Mouse (Mus musculus): Measurements from ENCODE around the gene Smim15.
A peak's percentile ranks its signal among the peaks of the same experiment; 100 is the strongest.

The Smim15 gene

DNA sequence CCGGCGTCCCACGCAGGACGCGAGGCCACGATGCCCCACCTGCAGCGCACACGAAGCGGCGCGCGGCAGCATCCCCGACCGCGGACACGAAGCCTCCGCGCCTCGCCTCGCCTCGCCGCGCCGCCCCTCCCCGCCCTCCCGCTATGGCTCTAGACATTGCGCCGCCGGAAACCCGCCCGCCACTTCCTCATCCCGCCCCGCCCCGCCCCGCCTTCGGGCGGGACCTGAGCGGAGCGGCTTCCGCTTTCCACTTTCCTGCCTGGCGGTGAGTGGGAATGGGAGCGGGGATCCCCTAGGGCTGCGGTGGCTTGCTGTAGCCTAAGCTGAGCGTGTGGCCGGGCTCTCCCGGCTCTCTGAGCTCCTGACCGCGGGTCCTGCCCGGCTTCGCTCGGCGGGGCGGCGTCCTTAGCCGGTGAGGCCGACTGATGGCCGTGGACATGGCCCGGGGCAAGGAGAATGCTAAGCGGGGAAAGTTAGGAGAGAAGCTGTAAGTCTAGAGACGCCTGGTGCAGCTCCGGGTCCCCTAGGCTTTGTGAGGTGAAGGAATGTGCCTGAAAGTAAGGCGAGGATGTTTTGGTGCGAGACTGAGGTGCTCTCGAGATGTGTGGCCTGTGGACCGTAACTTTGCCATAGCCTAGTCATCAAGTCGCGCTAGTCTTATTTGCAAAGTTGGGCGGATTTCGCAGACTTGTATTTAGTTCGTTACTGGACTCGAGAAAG, at the start of gene Smim15:
Gene Smim15 (plus strand): TSS at position 225 of the 720 bp plus-strand sequence.
- DNase-seq (ENCODE audit: low read depth, low spot score), result peak; percentile 80

DNA sequence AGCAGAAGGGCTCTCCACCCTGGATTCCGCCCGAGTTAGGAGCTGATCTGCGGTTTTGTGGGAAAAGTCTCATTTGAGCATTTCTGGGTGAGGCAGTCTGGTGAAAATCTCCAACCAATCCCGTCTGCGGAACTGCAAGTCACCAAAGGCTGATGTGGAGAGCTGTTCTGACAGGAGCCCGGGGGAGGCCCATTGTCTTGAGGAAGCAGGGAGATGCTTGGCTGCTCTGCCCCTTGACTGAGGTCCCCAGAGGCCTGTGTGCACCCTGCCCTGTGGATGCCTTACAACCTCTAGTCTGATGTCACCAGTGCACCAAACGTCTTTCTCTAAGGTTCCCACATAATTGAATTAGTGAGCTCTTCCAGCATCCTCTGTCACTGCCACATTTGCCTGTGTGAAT, 49.0 kb upstream of the Smim15 start:
- no peak for DNase-seq (ENCODE audit: low read depth, low spot score)

DNA sequence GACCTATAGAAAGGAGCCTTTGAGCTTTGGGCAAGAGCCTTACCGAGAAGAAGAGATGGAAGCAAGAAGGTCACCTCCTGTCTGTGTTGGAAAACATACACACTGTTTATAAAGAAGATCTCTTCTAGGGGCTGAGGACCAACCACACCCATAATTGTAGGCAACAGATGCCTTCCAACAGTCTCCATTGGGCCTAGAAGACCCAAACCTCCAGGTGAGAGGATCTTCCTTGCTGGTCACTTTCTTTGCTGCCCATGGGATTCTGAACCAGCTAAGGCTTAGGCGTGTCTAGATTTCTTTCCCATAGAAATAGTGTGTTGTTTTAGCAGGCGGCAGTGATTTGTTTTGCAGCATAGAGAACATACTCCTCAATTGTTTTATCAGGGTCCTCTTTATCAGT, 47.9 kb upstream of the Smim15 start:
- DNase-seq (ENCODE audit: low read depth, low spot score), result no peak

DNA sequence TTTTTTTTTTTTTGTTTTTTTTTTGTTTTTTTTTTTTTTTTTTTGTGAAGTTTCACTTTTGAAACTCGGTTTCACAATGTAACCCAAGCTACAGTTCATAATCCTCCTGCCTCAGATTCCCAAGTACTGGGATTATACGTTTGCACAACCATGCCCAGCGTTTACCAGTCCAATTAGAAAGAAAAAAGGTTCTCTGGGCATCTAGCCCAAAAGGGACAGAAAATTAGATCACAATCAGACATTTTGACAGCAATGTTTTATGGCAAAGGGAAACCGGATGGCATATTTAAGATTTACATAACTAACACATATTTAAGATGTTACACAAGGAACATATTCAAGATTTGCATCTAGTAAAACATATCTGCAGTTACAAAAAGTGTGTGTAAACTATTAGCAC, 36.4 kb upstream of the Smim15 start:
- no peak for DNase-seq (ENCODE audit: low read depth, low spot score)

DNA sequence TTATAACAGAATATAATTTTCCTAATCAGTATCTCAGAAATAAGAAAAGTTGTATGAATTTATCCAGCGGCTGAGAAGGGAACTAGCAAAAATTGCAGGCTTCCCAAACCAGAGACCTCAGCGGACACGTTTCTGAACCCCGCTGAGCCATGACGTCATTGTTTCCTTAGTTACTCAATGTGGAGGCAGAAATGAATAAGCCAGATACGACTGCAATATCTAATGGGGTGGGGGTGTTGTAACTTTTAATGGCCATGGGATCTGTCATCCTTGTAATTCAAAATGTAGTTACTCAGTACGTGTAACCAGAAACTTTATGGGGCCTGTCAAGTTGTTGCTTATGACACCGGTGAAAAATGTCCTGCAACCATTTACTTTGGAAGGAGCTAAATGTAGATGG, 31.1 kb upstream of the Smim15 start:
- DNase-seq (ENCODE audit: low read depth, low spot score), result no peak

DNA sequence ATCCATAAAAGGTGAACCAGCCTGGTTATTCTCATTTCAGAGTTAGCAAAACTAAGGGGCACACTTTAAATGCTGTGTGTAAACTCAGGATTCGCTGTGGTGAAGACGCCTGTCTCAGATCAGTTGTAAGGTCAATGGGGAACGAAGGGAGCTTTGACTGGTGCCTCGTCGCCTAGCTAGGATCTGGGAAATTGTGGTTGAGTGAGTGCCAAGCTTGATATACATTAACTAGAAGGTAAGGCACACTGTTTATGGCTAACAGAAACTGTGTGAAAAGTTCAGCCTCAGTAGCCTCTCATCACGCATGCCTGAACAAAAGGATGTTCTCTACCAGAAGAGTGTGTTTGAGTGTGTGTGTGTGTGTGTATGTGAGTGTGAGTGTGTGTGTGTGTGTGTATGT, 30.4 kb upstream of the Smim15 start:
- DNase-seq (ENCODE audit: low read depth, low spot score), result no peak

DNA sequence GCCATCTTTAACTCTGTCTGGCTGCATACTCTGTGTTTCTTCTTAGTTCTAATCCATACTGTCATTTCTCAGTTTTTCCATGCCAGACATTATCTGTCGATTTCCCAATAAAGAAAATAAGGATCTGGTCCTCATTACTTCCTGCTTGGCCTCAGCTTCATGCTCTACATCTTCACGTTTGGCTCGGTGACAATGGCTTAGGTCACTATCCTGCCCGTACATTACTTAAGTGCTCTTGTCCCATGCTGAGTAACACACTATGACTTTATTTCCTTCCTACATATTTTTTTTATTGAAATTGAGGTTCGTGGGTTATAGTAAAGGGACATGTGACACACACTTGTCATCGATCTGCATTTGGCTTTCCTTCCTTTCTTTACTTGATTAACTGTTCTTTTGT, 29.1 kb upstream of the Smim15 start:
- DNase-seq (ENCODE audit: low read depth, low spot score), result no peak

DNA sequence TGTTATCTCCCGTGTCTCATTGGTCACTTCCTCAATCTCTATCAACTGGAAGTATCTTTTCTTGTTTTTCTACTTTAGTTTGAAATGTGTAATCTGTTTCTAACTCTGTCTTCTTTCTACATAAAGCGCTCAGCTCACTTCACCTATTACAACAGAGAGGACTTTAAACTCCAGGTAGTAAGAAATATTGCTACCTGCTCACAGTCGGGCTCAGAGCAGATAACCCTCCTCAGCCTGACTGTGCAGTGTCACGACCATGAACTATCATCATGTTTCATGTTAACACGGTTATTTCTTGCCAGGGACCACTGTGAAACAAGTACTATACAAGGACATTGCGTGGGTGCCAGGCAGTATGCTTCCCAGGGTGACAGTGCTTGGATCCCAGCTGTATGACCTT, 26.9 kb upstream of the Smim15 start:
- DNase-seq (ENCODE audit: low read depth, low spot score), result no peak

DNA sequence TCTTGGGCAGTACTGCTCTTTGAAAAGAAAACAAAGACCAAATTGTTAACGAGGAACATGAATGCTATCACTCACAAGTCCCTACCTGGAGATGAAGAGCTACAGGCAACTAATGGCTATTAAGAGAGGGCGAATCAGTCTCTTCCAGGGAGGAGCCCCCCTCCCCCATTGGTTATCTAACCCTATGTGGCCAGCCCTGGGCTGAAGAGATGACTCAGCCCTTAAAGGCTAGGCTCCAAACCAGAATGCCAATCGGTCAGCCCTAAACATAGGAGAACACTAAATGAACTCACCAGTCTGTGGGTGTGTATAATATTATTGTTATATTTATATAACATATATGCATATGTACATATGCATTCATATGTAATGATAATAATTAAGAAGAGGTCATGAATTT, 18.4 kb upstream of the Smim15 start:
- DNase-seq (ENCODE audit: low read depth, low spot score), result peak; percentile 62

DNA sequence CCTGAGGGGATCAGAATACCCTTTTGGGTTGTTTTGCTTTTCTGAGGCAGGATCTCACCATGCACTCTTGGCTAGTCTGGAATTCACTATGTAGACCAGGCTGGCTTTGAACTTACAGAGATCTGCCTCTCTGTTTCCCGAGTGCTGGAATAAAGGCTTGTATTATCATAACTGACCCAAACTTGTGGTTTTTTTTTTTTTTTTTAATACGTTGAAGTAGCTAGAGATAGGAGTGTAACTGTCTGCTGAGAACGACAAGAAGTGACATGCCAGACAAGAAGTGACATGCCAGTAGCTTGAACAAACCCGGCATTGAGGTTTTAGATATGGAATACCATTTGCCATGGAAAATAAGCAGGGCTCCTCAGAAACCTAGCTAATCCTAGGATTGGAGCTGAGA, 11.5 kb upstream of the Smim15 start:
- no peak for DNase-seq (ENCODE audit: low read depth, low spot score)

DNA sequence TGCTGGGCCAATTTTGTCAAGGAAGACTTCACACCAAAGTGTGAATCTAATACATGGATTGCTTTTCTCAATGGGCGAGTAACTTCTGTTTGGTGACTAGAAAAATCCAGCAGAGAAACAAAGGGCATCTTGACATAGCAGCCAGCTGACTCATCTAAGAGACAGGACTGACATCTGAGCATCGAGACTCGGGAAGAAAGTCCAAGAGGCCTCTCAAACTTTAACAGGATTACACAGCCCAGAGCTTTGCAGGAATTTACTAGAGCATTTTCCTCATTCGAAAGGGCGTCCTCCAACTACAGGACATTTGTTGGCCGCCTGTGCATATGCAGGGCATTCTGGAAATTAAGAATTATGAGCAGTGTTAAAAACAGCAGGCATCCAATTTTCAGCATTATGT, 4.9 kb upstream of the Smim15 start:
- DNase-seq (ENCODE audit: low read depth, low spot score), result peak; percentile 67

DNA sequence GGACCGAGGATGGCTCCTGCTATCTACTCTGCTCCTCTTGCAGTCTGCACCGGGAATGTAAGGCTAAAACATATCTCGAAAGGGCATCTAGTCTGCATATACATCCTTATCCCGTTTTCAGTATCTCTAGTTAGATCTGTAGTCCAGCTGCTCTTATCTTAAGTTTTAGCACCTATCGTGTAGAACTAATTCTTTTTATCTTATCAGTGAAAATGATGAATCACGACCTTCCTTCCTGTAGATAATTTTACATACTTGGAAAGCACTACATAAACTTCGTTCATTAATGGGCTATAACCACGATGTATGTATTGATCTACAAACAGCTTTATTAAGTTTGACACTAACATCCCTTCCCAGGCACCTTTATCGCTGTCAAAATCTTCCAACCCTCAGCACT, 4.3 kb upstream of the Smim15 start:
- DNase-seq (ENCODE audit: low read depth, low spot score), result no peak

DNA sequence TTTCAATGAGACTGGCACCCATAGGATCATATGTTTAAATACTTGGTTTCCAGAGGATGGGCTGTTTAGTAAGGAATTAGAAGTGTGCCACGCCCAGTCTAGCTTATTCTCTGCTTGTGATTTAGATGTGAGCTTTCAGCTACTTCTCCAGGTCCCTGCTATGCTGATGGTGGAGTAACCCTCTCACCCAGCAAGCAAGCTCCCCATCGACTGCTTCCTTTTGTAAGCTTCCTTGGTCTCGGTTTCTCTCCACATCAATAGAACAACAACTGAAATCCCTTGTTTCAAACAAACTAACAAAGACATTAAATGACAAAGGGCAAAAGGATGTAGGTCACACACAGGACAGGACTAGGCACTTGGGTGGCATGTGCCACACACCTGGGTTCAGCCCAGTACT, 3.8 kb upstream of the Smim15 start:
- no peak for DNase-seq (ENCODE audit: low read depth, low spot score)

DNA sequence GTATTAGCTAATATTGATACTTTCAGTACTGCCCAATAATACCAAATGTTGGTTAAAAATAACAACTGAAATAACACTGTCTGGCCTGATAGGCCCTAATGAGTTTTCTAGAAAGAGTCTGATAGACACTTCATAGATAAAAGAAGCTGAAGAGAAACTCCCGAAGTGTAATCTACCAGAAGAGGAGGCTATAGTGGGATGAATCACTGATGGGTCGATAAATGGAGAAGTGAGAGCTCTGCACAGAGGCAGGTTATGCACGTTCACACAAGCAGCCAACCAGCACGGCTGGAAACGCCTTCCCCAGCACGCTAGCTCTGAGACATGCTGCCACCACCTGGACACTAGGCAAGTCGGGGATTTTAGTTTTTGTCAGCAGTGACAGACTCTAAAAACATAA, 2.9 kb upstream of the Smim15 start:
- DNase-seq (ENCODE audit: low read depth, low spot score), result peak; percentile 78

DNA sequence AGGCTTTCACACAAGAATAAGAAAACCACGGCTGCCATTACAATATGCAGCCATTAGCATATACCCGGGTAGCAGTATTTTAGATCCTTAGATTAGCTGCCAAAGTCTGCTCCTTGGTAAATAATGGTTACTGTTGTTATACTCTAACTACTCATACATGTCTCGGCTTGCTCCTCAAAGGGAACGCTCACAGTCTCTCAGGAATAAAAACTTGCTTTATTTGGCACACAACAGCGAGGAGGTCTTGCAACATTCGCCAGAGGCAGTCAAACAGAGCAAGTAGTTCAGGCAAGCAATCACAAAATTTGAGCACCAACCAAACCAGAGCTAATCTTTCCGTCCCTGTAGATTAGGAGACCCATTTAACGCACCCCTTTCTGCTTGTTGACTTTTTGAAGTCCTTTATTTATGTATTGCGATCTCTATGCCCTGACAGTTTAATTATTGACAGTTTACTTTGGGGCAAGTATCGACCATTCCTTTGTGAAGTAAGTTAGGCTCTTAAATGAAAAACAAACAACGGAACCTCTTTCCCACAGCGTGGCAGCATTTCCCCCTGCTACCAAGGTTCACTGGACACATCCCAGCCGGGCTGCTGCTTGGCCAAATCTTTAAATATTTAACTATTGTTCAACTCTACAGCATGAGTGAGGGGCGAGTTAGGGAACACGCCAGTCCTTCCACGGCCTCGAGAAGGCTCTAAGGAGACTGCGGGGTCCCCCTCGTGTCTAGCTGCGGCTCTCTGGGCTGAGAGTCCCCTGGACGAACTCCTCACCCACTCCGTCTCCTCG, 620 bp upstream of the Smim15 start:
- peak; percentile 72 for DNase-seq (ENCODE audit: low read depth, low spot score)

DNA sequence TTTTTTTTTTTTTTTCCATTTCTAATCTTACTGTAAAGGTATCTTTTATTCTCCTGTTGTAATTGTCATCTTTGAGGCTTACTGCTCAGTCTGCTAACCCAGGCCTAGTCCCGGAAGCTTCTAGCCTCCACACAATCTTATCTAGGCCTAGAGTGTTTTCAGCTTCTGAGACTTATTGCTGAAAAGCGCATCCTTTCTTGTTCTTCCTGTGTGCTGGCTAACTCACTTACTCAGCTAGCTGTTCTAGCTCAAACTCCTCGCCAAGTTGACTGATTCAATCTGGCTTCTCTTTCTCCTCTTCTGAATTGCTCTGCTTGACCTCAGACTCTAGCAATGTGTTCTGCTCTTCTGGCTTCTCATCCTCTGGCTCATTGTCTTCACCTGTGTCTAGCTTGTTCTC, 1.4 kb downstream of the Smim15 start:
- DNase-seq (ENCODE audit: low read depth, low spot score), result peak; percentile 31

DNA sequence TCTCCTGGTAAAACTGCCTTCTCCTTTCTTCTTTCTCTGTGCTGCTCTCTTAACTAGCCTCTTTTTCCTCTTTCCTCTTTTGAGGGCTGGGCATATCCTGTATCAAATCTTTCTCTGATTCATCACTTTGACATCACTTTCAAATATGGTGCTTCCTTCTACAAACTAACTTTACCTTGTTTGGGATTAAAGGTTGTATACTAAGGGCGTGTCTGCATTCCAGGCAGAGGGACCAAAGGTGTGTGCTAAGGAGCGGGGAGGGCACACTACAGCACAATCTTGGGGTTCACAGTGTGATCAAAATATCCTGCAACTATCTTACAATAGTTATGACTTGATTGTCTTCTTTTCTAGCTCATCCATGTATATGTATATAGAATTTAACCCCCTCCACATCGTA, 1.8 kb downstream of the Smim15 start:
- no peak for DNase-seq (ENCODE audit: low read depth, low spot score)

DNA sequence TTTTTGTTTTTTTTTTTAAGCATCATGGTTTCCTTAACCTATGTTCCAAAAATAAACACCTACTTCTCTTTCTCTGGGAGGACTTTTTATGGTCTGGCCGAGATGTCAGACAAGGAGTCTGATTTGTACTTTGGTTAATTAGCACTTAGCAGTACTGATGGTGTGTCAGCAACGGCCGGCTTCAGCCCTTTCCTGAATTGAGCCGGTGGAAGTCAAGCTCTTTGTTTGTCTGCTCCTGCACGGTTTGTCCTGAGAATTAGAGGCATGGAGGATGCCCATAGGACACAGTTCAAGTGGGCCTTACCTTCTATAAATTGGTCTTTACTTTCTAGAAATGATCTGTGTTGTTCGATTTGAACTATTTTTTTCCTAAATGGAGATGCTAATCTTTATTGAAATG, 2.6 kb downstream of the Smim15 start:
- DNase-seq (ENCODE audit: low read depth, low spot score), result no peak

DNA sequence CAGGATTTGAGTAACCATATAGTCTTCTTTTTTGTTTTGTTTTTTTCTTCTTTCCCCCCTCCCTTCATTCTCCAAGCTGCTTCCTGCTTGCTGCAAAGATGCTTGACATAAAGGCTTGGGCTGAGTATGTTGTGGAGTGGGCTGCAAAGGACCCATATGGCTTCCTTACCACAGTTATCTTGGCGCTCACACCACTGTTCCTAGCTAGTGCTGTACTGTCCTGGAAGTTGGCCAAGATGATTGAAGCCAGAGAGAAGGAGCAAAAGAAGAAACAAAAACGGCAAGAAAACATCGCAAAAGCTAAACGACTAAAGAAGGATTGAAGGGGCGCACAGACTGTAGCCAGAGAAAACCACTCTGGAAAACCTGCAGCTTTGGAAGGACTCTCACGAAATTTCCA, 3.1 kb downstream of the Smim15 start:
- DNase-seq (ENCODE audit: low read depth, low spot score), result no peak

DNA sequence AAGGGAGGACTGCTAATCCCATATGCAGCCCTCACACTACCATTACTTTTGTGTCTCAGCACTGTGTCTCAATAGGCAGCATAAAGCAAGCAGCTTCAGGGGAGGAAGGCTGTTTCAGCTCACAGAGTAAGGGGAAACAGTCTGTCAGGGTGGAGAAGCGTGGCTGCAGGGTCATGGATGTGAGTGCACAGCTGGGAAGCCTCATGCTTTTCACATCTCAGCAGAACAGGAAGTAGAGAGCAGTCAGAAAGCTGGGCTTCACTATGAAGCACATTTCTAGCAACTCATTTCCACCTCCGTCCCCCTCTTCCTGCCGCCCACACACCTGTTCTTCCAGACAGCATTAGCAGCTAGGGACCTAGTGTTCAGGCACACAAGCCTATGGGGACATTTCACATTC, 12.7 kb downstream of the Smim15 start:
- DNase-seq (ENCODE audit: low read depth, low spot score), result no peak

DNA sequence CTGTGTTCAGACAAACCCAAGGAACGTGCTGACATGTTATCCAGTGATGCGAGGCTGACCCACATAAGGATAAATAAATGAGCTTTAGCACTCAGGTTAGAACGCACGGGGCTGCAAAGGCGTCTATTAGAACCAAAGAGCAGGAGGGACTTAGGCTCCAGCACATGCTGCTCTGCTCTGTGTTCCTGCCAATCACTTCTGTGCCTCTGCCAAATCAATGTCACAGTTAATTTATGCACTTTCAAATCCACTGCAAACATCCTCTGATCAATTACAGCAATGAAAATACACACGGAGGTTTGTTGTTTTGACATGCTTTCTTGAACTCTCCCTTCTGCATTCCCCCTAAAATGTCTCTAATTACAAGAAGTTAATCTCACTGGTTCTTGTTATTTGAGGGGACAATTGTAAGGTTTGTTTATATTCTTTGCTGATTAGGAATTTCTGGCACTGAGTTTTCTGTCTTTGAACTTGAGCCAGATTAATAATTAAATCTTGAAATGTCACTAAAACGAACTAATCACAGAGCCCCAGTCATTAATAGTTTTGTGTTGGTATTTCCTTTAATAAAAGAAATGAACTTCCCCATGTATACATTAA, 16.1 kb downstream of the Smim15 start:
- no peak for DNase-seq (ENCODE audit: low read depth, low spot score)

DNA sequence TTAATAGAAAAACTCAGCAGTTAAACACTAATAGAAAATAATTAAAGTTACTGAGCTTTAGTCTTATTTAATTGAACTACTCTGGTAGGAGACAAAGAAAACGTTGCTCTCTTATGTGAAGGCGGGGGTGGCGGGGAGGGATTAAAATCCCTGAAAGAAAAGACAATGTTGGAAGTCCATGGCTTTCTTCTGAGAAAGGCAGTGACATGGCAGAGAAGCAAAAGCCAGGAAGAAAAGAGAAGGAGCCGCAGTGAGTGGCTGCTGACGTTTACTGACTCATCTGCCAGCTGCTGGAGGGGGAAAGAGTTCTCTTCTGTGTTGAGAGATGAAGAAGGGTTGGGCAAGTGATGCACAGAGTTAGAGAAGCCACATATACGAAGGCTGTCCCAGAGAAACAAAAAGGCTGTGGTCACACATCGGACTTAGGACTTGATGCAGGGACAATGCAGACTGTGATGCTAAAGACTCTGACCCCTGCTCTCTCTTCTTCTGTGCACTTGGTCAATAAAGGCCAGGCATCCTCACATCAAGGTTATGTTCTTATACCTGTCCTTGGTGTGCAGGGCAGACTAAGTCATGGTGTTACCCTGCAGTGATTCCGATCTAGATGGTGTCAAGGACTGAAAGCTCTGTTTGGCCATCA, 16.8 kb downstream of the Smim15 start:
- peak; percentile 2 for DNase-seq (ENCODE audit: low read depth, low spot score)

Measured in 3T3-L1 (cell line).